Mouse (Mus musculus) testis, adult 2 months (tissue): ENCODE results near the gene Rhoq.
A peak's percentile ranks its signal among the peaks of the same experiment; 100 is the strongest.

Experiments
- CTCF ChIP-seq: fragments of 200-500 bp; IDR thresholded peaks from 2 replicates; pipeline ENCODE4 v1.5.1; 2012; ENCODE audit warnings: low read depth, mild to moderate bottlenecking, inconsistent platforms, low read length, moderate library complexity; ENCODE audit not compliant: control insufficient read depth, insufficient read depth, insufficient replicate concordance
- POLR2A ChIP-seq: fragments of 200-500 bp; IDR thresholded peaks from 2 replicates; pipeline ENCODE4 v1.6.1; 2012; ENCODE audit warnings: low read depth, mild to moderate bottlenecking, inconsistent platforms, low read length, moderate library complexity; ENCODE audit not compliant: control insufficient read depth

- TF ChIP-seq CTCF (peak; percentile 100), POLR2A (no peak)
These were observed 81.5 kb downstream of the Rhoq start for GRCm38 (mm10) chr17:87044364-87044763.
